Mouse (Mus musculus): ENCODE measurements around the gene Sema4b. TPM values are rescaled to one million over a fixed set of nuclear protein-coding genes. Genes with fewer than 3 reads are reported as not detected.
A peak's percentile ranks its signal among the peaks of the same experiment; 100 is the strongest.

Gene Sema4b
- total and polyA plus RNA-seq, 2 experiments from 2014 or later: 11.7 to 17.5 TPM

DNA sequence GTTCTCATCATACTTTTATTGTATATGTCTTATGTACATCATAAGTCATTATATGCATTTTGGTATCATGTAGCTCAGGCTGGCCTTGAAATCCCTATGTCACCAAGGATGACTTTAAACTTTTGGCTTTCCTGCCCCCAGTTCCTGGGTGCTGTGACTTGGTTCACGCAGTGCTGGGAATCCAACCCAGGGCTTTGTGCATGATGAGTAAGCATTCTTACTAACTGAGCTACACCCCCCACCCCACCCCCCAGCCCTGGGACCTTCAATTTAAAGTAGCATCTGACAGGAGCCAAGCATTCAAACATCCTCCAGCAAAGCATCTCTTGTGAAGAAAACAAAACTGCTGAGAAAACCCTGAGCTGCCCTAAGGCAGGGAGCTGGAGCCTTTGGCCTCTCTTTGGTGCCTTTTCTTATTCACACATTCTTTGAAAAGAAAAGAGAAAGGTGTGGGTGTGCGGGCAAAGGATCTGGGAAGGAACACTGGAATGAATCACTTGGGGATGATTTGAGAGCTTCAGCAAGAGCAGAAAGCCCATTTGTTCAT, 2.0 kb downstream of the Sema4b start:
- WGBS: 96% methylated on average over 2 of the region's 2 CpGs
- no peak overlapping the region for H3K4me2 ChIP-seq (ENCODE audit: low read depth, low read length)
- DNase-seq (ENCODE audit: low spot score) (no peak), ATAC-seq (ENCODE audit: insufficient read depth, low read depth) (no peak)
- no peak overlapping the region for H3K27ac ChIP-seq (ENCODE audit: low read depth)
- H3K27me3 ChIP-seq (ENCODE audit: control insufficient read depth, insufficient read depth, low read length): no peaks in the 10 kb centered on the region
- H3K9me3 ChIP-seq (replicated peaks; ENCODE audit: control insufficient read depth, low read length): no peaks in the 10 kb centered on the region
- no peaks in the 10 kb centered on the region for H3K36me3 ChIP-seq (replicated peaks; ENCODE audit: control insufficient read depth, insufficient read depth, low read length)
- no peak overlapping the region for H3K9ac ChIP-seq (replicated peaks; ENCODE audit: low read depth, low read length)
- TF ChIP-seq EP300 (IDR thresholded peaks at IDR 0.05; ENCODE audit: low read depth) (no peak), CTCF (IDR thresholded peaks at IDR 0.05; ENCODE audit: low read depth) (no peak)
- peaks cover 37% of the 10 kb centered on the region for H3K4me1 ChIP-seq (ENCODE audit: control insufficient read depth, insufficient read depth)
- no peak overlapping the region for H3K4me3 ChIP-seq (ENCODE audit: low read depth, low read length)

DNA sequence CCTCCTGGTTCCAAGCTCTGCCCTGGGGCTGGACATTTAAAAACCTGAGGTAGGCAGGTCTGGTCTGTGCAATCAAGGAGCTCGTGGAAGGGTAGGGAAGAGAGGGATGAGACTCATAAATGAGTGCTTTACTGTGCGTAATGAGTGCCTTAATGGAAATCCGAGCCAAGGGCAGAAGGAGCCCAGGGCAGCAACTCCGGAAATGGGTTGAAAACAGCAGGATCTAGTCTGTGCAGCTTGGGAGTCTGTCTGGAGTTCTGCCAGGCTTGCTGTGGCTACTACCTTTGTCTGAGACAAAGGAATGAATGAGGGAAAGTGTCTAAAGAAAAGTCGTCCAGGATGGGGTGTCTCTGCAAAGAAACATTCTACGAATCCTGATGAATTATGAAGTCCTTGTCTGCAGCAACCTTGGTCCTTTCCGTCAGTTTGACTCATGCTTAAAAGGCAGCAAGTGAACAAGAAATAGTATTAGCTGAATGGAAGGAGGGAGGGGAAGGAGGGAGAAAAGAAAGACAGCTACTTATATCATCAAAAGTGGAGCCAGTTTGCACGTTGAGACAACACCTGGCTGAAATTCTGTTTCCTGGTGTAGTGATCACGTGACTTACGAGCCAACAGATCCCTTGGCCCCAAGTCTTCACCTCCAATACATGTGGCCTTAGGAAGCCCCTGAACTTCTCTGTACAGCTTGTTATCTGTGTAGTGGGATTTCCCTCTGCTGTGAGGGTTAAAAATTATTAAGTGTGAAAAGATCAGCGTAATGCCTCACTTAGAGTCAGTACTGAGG, 2.7 kb downstream of the Sema4b start:
- Histone ChIP-seq H3K27me3 (ENCODE audit: control insufficient read depth, insufficient read depth, low read length) (no peaks in the 10 kb centered on the region), H3K27ac (ENCODE audit: low read depth) (no peak overlapping the region), H3K4me3 (ENCODE audit: low read depth, low read length) (no peak overlapping the region), H3K36me3 (replicated peaks; ENCODE audit: control insufficient read depth, insufficient read depth, low read length) (no peaks in the 10 kb centered on the region), H3K9ac (replicated peaks; ENCODE audit: low read depth, low read length) (no peak overlapping the region), H3K4me2 (ENCODE audit: low read depth, low read length) (no peak overlapping the region), H3K9me3 (replicated peaks; ENCODE audit: control insufficient read depth, low read length) (no peaks in the 10 kb centered on the region), H3K4me1 (ENCODE audit: control insufficient read depth, insufficient read depth) (peaks cover 40% of the 10 kb centered on the region)
- WGBS: 53% methylated on average over 11 of the region's 11 CpGs
- DNase-seq (ENCODE audit: low spot score): no peak
- ATAC-seq (ENCODE audit: insufficient read depth, low read depth): no peak
- TF ChIP-seq CTCF (IDR thresholded peaks at IDR 0.05; ENCODE audit: low read depth) (no peak), EP300 (IDR thresholded peaks at IDR 0.05; ENCODE audit: low read depth) (no peak)

GRCm38 (mm10) chr7:80191455-80191854, 4.8 kb downstream of the Sema4b start:
- Histone ChIP-seq H3K36me3 (replicated peaks; ENCODE audit: control insufficient read depth, insufficient read depth, low read length) (no peaks in the 10 kb centered on the region), H3K27ac (ENCODE audit: low read depth) (peak overlapping the region; percentile 86), H3K4me1 (ENCODE audit: control insufficient read depth, insufficient read depth) (peaks cover 36% of the 10 kb centered on the region), H3K9ac (replicated peaks; ENCODE audit: low read depth, low read length) (0 out of 2 replicates have a peak overlapping the region, but pooled peaks have one; percentile 32), H3K9me3 (replicated peaks; ENCODE audit: control insufficient read depth, low read length) (no peaks in the 10 kb centered on the region), H3K4me2 (ENCODE audit: low read depth, low read length) (peak overlapping the region; percentile 51; the same call in 1 of the 2 replicates), H3K27me3 (ENCODE audit: control insufficient read depth, insufficient read depth, low read length) (no peaks in the 10 kb centered on the region), H3K4me3 (ENCODE audit: low read depth, low read length) (no peak overlapping the region)
- no peak for DNase-seq (ENCODE audit: low spot score)
- no peak for TF ChIP-seq CTCF (IDR thresholded peaks at IDR 0.05; ENCODE audit: low read depth)
- no peak for ATAC-seq (ENCODE audit: insufficient read depth, low read depth)
- WGBS: 44% methylated on average over 5 of the region's 5 CpGs

DNA sequence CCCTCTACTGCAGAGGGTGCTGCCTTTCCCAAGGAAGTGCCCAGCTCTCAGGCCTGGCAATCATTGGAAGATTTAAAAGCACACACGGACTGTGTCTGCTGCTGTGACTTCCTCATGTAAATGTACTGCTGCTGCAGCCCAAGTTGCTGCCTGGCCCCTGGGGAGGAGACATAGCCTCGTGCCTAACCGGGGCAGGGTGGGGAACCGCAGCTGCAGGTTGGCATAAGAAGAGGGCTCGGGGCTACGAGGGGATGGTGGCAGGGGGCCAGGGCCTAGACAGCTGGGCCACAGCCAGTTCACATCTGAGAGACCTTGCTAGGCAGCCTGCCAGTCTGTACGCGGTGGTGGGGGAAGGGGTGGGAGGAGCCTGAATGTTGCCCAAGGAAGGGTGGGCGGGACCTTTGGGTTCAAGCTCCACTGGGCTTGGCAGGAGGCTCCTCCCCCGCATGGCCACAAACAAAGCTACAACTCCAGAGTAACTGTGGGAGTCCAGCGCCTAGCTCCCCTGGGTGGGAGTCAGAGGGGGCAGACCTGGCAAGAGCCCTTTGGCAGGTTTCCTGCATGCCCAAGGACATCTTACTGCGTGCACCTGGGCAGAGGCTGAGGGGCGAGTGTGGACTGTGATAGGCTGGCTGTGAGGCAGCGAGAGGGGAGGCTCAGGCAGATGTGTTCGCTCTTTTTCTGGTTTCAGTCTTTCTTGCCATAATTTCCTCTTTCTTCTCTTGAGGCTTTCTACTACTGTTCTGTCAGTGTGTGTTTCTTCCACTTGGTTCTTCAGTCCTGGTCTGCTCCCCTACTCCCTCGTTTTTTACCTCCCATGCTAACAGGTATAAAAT, 5.8 kb downstream of the Sema4b start:
- TF ChIP-seq EP300 (IDR thresholded peaks at IDR 0.05; ENCODE audit: low read depth) (peak; percentile 68), CTCF (IDR thresholded peaks at IDR 0.05; ENCODE audit: low read depth) (0 out of 2 replicates have a peak, but pooled peaks have one; percentile 8)
- H3K27ac ChIP-seq (ENCODE audit: low read depth): peak overlapping the region; percentile 86
- no peaks in the 10 kb centered on the region for H3K9me3 ChIP-seq (replicated peaks; ENCODE audit: control insufficient read depth, low read length)
- no peaks in the 10 kb centered on the region for H3K36me3 ChIP-seq (replicated peaks; ENCODE audit: control insufficient read depth, insufficient read depth, low read length)
- peaks cover 35% of the 10 kb centered on the region for H3K4me1 ChIP-seq (ENCODE audit: control insufficient read depth, insufficient read depth)
- ATAC-seq (ENCODE audit: insufficient read depth, low read depth) (peak; percentile 91), DNase-seq (ENCODE audit: low spot score) (peak; percentile 92)
- 14% methylated on average over 16 of the region's 16 CpGs for WGBS
- H3K4me2 ChIP-seq (ENCODE audit: low read depth, low read length): peak overlapping the region; percentile 51
- 0 out of 2 replicates have a peak overlapping the region, but pooled peaks have one; percentile 3 for H3K9ac ChIP-seq (replicated peaks; ENCODE audit: low read depth, low read length)
- H3K4me3 ChIP-seq (ENCODE audit: low read depth, low read length): peak overlapping the region; percentile 16; the same call in 1 of the 2 replicates
- no peaks in the 10 kb centered on the region for H3K27me3 ChIP-seq (ENCODE audit: control insufficient read depth, insufficient read depth, low read length)

DNA sequence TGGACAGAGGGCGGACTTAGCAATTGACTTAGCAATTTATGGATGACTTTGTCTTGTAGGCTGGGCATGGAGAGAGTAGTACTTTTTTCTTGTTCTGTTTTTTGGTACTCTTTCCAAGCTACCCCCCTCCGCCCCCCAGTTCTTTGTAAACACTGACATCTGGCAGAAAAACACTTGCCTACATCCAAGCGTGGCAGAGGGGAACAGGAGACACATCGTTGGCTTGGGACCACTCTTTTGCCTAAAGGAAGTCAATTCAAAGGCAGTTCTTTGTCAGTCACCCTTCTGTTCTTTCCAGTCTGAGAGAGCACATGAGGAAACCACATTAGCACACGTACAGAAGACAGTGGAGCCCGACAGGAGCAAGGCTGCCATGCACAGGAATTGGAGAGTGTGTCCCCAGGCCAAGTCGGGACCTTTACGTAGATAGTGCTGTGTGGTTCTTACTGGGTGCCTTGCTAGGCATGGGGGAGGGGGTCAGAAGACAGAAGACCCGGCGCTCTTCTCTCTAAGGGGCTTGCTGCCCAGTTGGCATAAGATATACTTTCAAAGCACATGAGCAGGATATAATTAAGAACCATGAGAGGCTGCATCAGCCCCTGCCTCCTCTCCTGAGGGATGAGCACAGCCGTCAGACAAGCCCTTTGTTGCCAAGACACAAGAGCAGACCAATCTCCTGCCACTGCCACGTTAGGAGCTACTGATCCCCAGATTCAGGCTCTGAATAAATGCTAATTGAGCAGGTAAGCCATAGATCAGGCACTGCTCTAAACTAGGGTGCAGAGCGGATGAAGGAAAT, 7.5 kb downstream of the Sema4b start:
- H3K4me3 ChIP-seq (ENCODE audit: low read depth, low read length): no peak overlapping the region
- TF ChIP-seq CTCF (IDR thresholded peaks at IDR 0.05; ENCODE audit: low read depth): no peak
- TF ChIP-seq EP300 (IDR thresholded peaks at IDR 0.05; ENCODE audit: low read depth): no peak
- H3K27ac ChIP-seq (ENCODE audit: low read depth): no peak overlapping the region
- H3K27me3 ChIP-seq (ENCODE audit: control insufficient read depth, insufficient read depth, low read length): no peaks in the 10 kb centered on the region
- H3K9me3 ChIP-seq (replicated peaks; ENCODE audit: control insufficient read depth, low read length): no peaks in the 10 kb centered on the region
- DNase-seq (ENCODE audit: low spot score): no peak
- H3K4me2 ChIP-seq (ENCODE audit: low read depth, low read length): no peak overlapping the region
- ATAC-seq (ENCODE audit: insufficient read depth, low read depth): no peak
- 0 out of 2 replicates have a peak overlapping the region, but pooled peaks have one; percentile 26 for H3K9ac ChIP-seq (replicated peaks; ENCODE audit: low read depth, low read length)
- H3K4me1 ChIP-seq (ENCODE audit: control insufficient read depth, insufficient read depth): peaks cover 38% of the 10 kb centered on the region
- WGBS: 69% methylated on average over 13 of the region's 13 CpGs
- H3K36me3 ChIP-seq (replicated peaks; ENCODE audit: control insufficient read depth, insufficient read depth, low read length): no peaks in the 10 kb centered on the region

Data from heart, postnatal 0 days (tissue).